Mouse (Mus musculus) gastrocnemius, postnatal 14 days (tissue): Measurements from ENCODE around the gene Lrrc25. TPM values are rescaled to one million over a fixed set of nuclear protein-coding genes. Genes with fewer than 3 reads are reported as not detected.

Experiments
- DNase-seq: peaks from one replicate; pipeline ENCODE4 v3.0.0; 2021; ENCODE audit warnings: mixed read lengths
- intact Hi-C: fragments of 180-260 bp; cut with DNase I; formaldehyde crosslinking; loops from one replicate; pipeline ENCODE4 v1.15.1; 2025; ENCODE audit warnings: low total_unique reads
- total RNA-seq, 2 experiments: library from RNA; stranded (reverse); gene quantifications; 2 replicates each; pipeline ENCODE4 v1.2.3; 2021

Gene Lrrc25
- total RNA-seq, 2 experiments from 2014 or later, result 0.53 to 0.88 TPM

DNA sequence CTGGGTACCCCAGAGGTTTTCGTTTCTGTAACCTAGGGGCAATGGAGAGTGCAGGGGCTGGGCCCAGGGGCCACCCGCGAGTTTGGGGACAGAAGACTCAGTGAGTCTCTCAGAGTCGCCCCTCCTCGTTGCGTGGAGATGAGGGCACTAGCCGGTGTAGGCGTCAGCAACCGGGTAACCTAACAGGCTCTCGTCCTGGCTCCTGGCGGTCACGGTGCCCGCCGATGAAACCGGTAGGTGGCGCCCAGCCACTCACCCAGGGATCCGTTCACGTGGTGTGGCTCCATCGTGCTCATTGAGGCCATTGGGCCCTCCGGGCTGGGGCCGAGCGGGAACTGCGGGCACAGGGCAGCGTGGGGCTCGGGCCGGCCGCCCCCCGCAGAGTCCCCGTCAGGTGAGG, 17.7 kb upstream of the Lrrc25 start:
- peak; percentile 80 for DNase-seq
- intact Hi-C loops, result no loop called here

- DNase-seq, result no peak
- intact Hi-C loops, result no loop called here
Observed at GRCm38 (mm10) chr8:70598722-70599121, 17.2 kb upstream of the Lrrc25 start.

- no peak for DNase-seq
- intact Hi-C loops, result no loop called here
Observed at GRCm38 (mm10) chr8:70599507-70600290, 16.3 kb upstream of the Lrrc25 start.

DNA sequence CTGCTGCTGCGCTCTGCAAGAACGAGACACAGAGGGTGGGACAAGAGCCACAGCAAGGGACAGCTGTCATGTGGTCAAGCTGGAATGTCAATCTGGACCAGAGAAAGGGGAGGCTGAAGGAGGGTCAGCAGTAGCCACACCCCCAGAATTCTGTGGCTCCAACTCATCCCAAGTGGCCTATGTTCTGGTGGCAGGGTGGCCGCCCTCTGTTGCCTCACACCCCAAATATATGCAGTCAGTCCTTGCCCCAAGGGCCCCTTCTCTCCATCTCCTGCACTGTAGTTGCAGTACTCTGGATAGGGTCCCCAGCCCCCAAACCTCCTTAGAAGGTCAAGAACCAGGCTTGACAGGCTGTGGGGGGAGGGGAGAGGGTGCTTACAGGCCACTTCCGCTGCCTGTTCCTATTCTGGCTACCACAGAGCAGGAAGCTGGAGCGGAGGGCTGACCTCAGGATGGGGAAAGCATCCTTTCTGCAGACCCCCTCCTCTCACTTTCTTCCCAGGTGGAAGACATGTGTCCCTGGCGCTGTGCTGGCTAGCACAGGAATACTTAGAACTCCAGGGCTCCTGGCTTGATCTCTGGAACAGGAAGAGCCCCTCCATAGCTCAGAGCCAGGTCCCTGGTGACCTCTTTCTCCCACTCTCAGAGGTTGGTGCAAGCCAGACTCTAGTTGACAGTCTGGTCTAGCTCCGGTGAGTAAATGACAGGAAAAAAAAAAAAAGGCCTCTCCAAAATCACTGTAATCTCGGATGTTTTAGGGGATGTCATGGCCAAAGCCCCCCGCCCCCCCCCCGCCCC, 15.3 kb upstream of the Lrrc25 start:
- intact Hi-C loops, result no loop called here
- DNase-seq, result no peak

DNA sequence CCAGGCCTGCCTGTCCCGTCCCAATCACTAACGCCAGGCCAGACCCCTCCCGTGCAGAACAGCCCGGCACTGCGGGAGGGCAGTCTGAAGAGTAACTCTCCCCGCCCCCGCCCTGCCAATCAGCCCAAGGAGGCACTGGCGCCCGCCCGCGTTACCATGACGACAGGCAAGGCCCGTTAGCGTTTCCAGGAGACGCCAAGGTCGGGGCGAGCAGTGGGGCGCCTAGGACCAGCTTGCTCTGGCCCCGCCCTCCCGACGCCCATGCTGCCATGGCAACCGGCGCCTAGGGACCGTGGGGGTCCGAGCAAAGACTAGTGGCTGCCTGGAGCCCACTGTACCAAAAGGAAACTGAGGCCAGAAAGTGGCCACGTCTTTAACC, 14.7 kb upstream of the Lrrc25 start:
- DNase-seq, result peak; percentile 79
- intact Hi-C loops, result no loop called here

DNA sequence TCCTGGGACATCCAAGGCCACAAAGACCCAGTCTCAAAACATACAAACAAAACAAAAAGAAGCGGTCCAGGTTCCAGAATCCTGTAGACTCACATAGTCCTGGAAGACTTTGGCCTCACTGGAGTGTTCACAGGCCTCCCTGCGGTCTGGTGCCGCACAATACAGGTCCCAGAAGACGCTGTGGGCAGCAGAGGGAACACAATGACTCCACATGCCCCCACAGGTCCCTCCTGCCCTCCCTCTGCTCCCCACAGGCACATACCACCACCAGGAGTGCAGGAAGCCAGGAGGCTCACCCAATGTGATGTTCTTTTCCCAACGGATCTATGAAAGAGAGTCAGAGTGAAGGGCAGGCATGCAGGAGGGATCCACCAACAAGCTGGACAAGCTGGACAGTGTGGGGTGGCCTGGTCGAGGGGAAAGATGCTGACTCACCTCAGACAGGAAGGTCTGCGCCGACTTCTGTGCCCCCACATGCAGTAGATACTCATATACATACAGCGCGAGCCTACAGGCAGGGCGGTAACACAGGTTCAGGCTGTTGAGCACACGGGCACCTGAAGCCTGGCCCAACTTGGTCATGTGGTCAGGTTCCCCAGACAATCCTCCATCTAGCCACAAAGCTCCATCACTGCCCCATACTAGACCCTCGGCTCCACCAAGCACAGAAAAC, 13.7 kb upstream of the Lrrc25 start:
- intact Hi-C loops, result no loop called here
- DNase-seq, result no peak

- no peak for DNase-seq
- intact Hi-C loops, result no loop called here
Observed at GRCm38 (mm10) chr8:70604558-70604957, 11.4 kb upstream of the Lrrc25 start.

GRCm38 (mm10) chr8:70605871-70606779, 9.8 kb upstream of the Lrrc25 start:
- intact Hi-C loops, result no loop called here
- DNase-seq, result no peak

GRCm38 (mm10) chr8:70606780-70607602, 9.0 kb upstream of the Lrrc25 start:
- DNase-seq, result no peak
- intact Hi-C loops, result no loop called here

DNA sequence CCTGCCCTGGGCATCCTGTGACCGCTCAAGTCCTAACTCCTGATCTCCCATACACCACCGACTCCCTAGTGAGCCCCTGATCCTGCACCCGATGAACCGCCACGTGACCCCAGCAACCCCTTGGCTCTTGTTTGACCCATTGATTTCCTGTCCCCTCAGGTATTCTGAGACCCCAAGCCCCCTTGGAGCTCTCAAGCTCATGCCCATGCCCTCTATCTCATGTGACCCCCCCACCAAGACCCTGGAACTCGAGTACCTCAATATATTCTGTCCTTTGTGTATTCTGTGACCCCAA, 8.4 kb upstream of the Lrrc25 start:
- intact Hi-C loops, result no loop called here
- no peak for DNase-seq

DNA sequence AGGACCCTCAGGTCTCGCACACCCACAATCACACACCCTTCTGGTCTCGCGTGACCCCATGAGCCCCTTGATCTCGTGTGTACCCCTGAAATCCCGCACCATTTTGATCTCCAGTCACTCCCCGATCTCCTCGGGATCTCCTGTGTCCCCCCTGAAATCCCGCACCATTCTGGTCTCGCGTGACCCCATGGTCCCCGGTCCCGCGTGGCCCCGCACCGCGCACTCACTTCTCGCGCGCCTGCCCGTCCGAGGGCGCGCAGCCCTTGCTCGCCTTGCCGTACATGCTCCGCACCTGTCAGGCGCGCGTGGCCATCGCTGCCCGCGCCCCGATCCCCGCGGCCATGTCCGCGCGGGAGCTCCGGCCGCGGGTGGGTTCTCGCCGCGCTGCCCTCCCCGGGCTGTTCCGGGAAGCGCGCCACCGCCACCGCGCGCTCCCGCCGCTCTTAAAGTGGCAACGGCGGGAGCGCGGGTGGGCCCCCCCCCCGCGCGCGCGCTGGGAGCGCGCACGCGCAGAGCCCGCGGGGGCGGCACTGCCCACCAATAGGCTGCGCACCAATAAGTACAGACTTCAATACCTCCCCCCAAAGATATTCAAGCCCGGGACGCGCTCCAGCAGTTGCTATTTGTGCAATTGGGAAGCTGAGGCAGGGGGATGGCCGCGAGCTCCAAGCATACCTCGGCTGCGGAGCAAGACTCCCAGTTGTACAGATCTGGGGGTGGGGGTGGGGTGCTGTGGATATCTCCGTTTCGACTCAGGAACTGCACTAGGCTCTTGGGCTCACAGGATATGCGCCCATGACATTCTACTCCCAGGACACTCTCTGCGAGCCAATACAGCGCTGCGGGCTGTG, 7.8 kb upstream of the Lrrc25 start:
- peak; percentile 50 for DNase-seq
- intact Hi-C loops, result no loop called here

DNA sequence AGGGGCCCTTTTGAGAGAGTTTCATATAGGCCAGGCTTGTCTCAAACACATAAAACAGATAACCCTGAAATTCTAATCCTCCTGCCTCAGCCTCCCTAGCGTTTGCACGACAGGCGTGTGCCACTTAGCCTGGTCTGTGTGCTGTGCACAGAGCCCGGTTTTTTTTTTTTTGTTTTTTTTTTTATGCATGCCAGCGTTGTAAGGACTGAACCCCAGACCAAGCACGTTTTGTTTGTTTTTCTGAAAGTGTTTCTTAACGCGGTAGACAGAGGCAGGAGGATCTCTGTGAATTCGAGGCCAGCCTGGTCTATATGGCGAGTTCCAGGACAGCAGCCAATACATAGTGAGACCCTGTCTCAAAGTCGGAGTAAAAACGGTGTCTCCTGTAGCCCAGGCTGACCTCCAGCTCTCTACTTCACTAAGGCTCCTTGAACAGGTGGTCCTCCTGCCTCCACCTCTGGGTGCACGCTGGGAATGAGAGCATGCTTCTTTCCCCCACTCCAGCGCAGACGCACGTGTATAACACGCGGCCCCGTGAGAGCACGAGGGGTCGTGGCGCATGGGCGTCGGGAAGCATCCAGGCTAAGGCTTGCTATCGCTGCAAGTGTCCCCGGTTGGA, 7.1 kb upstream of the Lrrc25 start, which contains the start of gene Ssbp4:
TSS of gene Ssbp4 (minus strand) at position 124 of the 619 bp plus-strand sequence.
- DNase-seq, result no peak
- intact Hi-C loops, result no loop called here

GRCm38 (mm10) chr8:70609368-70609848, 6.5 kb upstream of the Lrrc25 start:
- intact Hi-C loops, result no loop called here
- DNase-seq, result peak; percentile 93

DNA sequence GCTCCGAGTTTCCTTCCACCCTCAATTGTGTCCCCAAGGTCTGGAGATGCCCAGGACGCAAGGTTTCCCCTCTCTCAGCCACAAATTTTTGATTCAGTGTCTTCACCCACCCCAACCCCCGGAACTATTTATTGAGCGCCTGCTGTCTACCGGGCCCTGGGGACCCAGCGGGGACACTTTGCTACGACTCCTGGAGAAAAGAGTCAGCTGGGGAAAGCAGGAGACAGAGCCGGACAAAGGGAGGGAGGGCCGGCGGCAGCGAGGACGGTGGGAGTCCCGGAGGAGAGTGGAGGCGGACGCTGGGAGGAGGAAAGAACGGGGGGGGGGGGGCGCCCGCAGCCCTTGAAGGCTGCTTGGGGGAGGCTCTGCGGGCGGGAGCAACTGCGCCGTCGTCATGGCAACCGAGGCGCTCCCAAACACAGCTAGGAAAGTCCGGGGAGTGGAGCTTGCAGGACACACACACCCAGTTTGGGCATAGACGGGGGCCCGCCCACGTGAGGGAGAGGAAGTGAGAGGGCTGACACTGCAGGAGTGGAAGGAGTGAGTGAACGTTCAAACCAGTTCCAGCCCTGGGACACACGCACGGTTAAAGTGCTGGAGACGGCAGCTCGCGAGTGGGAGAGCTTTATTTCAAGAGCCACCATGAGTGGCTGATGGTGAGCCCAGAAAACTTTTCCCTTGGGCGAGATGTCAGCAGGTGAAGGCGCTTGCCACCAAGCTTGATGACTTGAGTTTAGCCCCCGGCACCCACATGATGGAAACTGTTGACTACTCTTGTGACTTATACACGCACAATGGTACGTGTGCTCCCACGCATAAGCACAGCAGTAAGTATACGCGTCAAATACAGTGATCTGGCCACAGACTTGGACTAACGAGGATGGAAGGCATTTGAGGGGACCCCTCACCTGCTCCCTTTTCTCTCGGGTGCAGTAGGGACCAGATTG, 5.8 kb upstream of the Lrrc25 start:
- DNase-seq, result peak; percentile 94
- intact Hi-C loops, result no loop called here

DNA sequence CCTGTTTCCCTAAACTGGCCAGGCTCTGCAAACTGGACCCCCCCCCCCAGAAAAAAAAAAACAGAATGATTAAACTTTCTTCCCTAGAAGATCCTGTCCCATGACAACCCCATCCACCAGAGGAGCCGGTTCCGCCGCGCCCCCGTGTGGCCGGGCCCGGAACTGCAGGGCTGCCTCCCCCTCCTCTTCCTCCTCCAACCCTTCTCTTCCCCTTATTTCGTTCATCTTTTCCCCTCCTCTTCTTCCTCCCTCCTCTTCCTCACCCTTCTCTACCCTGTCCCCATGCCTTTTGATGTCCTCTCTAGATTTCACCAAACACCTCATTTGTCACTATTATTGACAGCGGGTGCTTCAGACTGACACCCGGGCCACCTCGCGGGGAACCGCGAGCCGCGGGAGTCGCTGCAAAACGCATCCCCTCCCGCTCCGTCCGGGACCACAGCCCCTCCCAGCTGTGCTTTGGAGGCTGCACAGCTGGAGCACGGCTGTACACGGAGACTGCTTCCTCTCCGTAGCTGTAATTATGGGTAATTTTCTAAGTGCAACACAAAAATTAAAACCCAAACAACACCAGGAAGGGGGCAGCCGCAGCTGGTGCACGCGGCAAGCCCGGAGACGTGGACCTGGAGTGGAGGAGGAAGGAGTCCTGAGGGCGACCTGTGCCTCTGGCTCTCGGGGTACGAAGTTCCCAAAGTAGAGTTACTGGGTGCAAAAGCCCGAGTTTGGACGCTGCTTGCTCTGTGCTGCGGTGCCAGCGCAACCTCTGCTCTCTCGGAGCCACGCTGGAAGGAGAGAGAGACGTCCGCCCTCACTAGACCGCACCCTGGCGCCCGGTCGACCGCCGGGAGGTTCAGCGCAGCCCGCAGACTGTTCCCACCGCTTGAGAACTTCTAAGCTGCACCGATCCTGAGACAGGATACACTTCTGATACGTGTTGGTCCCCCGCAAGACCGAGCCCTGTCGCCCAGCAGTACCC, 4.9 kb upstream of the Lrrc25 start:
- intact Hi-C loops, result no loop called here
- DNase-seq, result peak; percentile 92
